Mouse (Mus musculus): ENCODE results near the gene Rab39b. TPM values are rescaled to one million over a fixed set of nuclear protein-coding genes. Genes with fewer than 3 reads are reported as not detected.
A peak's percentile ranks its signal among the peaks of the same experiment; 100 is the strongest.

The Rab39b gene
- total RNA-seq (2022), result 10 to 100 TPM; 35.5 to 43.8 (median 40.6) TPM

- peak; percentile 60 to 65 for DNase-seq (ENCODE audit: low spot score in 2 of 2)
These were observed at the start of gene Rab39b for GRCm38 (mm10) chrX:75577582-75578324. Gene Rab39b (minus strand): TSS chrX:75578231.

GRCm38 (mm10) chrX:75578539-75578938 is 508 bp upstream of the Rab39b start:
- no peak for DNase-seq (ENCODE audit: low spot score in 2 of 2)

Other genes starting within 250 kb of the Rab39b start
- gene Fundc2, start 195.8 kb downstream of the Rab39b start, total RNA-seq (2022), result 10 to 100 TPM; 46.7 to 55.4 (median 51.2) TPM
- gene F8, start 195.6 kb downstream of the Rab39b start, total RNA-seq (2022), result 1 to 10 TPM; 1.7 to 3.2 (median 2.3) TPM
- gene Cmc4, start 161.6 kb downstream of the Rab39b start, total RNA-seq (2022), result 10 to 100 TPM; 11.9 to 14.3 (median 12.0) TPM
- gene Mtcp1, start 161.6 kb downstream of the Rab39b start, total RNA-seq (2022), result 10 to 100 TPM in 2 of 4 experiments, 1 to 10 TPM in 2; 8.9 to 13.7 (median 10.1) TPM
- gene Brcc3, start 161.6 kb downstream of the Rab39b start, total RNA-seq (2022), result 10 to 100 TPM; 35.5 to 38.2 (median 36.3) TPM
- gene Vbp1, start 63.9 kb downstream of the Rab39b start, total RNA-seq (2022), result 10 to 100 TPM; 65.9 to 84.3 (median 75.0) TPM

Data from layer of hippocampus, adult 8-10 months (tissue).